Mouse (Mus musculus) E14TG2a.4 (cell line): Measurements from ENCODE around the gene Hdac6.

Source experiments
- CTCF ChIP-seq: conservative IDR thresholded peaks from 2 replicates; pipeline ENCODE4 v1.5.1; 2014; ENCODE audit warnings: low read length
- NANOG ChIP-seq: IDR thresholded peaks from 2 replicates; pipeline ENCODE4 v1.6.1; 2014; ENCODE audit warnings: borderline replicate concordance, low read length, mixed read lengths
- POU5F1 ChIP-seq: IDR thresholded peaks from 2 replicates; pipeline ENCODE4 v1.6.1; 2014; ENCODE audit warnings: low read length, borderline replicate concordance

GRCm38 (mm10) chrX:7904441-7904840 is 43.2 kb downstream of the Hdac6 start:
- TF ChIP-seq CTCF (no peak), POU5F1 (no peak), NANOG (no peak)
